Mouse (Mus musculus): ENCODE data around the gene Hmcn1. TPM values are rescaled to one million over a fixed set of nuclear protein-coding genes. Genes with fewer than 3 reads are reported as not detected.

Gene Hmcn1
- total RNA-seq, 2 experiments from 2014 or later: 12.3 to 20.5 TPM

DNA sequence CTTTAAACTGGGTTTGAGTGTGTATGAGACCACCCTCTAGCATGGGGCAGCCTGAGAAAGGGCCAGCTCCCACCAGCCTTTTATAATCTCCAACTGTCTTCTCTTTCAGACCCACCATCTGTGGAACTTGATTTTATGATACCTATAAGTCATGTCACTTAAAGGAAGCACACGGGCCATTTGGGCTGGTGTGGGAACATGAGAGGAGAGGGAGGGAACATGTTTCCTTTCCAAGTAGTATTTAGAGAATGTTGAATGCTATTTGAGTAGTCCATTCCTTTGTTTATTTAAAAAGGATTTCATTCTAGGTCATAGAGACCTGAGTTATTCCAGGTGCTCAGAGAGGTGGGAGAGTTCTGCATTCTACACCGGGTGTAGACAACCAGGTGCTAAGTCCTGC is 1.4 kb upstream of the Hmcn1 start:
- DNase-seq (ENCODE audit: low spot score in 2 of 2): no peak

GRCm38 (mm10) chr1:150992711-150993161 is 499 bp downstream of the Hmcn1 start:
- no peak for DNase-seq (ENCODE audit: low spot score in 2 of 2)

DNA sequence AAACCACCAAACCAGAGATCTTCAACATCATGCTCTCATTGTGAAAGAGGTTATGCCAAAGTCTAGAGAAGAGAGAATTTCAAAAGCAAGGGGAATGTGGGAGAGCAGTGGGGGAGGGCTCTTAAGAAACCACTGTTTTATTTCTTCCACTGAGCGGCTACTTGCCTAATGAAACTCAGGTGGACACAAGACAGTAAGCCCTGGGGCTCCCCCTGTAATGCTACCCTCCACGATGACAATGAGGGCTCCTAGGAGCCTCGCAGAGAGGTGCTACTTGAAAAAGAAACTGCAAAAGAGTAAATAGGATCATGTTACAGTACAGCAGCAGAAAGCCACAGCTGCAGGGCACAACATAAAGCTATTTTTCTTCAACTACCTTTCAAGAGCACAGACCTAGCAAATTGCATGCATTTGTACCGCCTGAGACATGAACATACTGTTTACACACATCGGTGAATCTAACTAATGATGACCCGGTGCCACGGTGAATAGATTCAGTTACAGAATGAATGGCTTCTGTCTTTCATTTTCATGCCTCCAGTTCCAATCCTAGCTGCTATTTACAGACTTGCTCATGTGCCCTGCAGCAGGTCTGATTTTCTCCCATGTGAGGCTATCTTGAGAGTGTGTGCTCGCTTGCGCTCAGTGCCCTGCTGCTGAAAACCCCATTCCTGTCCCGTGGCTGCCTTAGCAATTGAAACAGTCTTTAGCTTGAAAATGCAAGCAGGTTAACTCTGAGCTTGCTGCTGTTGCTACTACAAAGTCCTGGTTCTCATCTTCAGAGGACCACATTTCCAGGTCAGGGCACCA is 1.3 kb downstream of the Hmcn1 start:
- no peak for DNase-seq (ENCODE audit: low spot score in 2 of 2)

GRCm38 (mm10) chr1:150984888-150985287 is 8.3 kb downstream of the Hmcn1 start:
- no peak for DNase-seq (ENCODE audit: low spot score in 2 of 2)

DNA sequence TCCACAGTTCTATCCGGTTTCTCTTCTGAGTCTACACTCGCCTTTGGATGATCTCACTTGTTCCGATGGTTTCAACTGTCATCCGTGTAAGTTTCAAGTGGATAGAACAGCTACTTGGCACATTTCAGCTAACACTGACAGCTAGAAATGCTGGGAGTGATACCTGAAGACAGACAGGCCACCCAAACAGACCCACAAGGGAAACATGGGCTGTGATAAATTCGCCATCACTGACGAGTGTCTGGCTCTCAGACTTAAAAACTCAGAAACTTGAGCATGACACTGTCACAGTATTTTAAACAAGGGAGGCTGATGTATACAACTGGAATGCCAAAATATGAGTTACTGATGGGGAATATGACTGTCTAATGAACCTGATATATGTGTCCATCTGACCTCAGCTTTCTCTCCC is 9.1 kb downstream of the Hmcn1 start:
- DNase-seq (ENCODE audit: low spot score in 2 of 2): no peak

DNA sequence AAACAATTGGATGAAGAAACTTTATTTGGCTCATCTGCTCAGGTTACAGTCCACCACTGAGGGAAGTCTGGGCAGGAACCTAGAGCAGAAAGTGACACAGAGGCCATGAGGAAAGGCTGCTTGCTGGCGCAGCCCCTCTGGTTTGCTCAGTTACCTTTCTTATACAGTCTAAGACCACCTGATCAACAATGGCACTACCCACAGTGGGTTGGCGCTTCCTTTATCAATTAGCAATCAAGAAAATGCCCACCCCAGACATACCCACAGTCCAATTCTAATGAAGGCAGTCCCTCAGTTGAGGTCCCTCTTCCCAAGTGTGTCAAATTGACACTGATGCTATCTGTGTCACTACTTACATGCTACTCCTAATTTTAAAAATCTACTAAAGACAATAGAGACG is 14.6 kb downstream of the Hmcn1 start:
- no peak for DNase-seq (ENCODE audit: low spot score in 2 of 2)

DNA sequence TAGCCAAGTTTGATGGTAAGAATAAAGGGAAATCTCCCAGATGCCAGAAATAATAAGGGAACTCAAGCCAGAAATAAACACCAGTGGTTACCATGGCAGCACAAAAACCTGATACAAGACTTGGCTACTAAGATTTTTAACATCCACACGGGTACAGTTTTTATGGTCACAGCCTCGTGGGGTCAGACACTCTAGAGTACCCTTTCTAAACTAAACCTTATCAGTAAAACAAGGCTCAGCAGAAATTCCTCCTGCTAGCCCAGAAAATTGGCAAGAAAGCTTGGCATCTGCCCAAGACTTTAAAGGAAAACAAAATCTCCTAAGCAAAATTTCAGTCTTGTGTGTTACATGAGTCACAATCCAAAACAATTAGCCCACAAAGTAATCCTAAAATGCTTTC is 17.0 kb downstream of the Hmcn1 start:
- no peak for DNase-seq (ENCODE audit: low spot score in 2 of 2)

GRCm38 (mm10) chr1:150959486-150960074 is 33.7 kb downstream of the Hmcn1 start:
- no peak for DNase-seq (ENCODE audit: low spot score in 2 of 2)

GRCm38 (mm10) chr1:150951004-150951403 is 42.2 kb downstream of the Hmcn1 start:
- no peak for DNase-seq (ENCODE audit: low spot score in 2 of 2)

DNA sequence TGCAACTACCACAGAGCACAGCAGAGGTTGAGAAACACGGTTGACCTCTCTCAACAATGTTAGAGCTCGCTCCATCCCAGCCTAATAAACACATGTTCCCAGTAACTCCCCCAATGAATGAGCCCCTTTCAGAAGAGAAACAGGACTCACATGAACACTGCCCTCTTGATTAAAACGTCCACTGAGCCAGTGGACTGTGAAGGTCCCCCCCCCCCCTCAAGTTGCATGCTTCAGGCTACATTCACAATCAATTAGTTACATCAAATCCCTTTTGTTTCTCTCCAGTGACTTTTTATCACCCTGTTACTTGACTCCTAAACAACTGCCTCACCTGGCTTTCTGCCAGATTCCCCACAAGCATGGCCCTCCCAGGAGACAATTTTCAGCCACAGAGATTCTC is 43.2 kb downstream of the Hmcn1 start:
- no peak for DNase-seq (ENCODE audit: low spot score in 2 of 2)

- no peak for DNase-seq (ENCODE audit: low spot score in 2 of 2)
Measured at GRCm38 (mm10) chr1:150948911-150949310, 44.3 kb downstream of the Hmcn1 start.

DNA sequence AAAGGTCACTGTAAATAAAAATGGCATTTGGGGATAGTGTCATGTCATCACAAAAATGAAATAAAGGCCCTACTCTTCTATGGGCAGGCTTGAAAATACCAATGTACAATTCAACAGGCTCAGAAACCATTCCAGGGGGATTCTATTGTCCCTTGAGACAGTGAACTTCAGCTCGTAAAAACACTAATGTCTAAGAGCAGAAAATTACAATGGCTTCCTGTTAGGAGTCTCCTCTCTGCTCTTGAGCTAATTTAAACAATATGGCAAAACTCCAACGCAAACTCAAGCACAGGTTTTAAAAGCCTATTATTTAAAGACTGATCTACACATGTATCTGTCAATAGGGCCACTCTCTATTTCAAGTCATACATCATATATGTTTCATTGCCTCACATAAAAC is 49.6 kb downstream of the Hmcn1 start:
- no peak for DNase-seq (ENCODE audit: low spot score in 2 of 2)

DNA sequence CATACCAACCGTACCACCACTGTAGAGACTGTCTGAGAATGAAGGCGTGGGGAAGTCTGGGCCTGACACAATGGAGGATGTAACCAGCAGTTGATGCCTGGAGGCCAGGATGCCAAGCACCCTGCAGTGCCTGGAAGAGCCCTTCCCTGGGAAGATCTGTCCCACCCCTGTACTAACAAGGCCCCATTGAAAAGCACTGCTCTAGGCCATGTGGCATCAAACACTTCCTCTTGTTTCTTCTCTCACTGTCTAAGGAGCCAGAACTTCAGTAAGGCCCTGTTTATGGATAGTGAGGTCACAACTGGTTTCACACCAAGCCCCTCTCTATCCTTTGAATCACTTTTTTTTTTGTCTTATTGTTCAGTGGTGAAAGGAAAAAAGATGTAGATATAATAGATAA is 51.1 kb downstream of the Hmcn1 start:
- DNase-seq (ENCODE audit: low spot score in 2 of 2): no peak

GRCm38 (mm10) chr1:150936821-150937220 is 56.4 kb downstream of the Hmcn1 start:
- no peak for DNase-seq (ENCODE audit: low spot score in 2 of 2)

GRCm38 (mm10) chr1:150933616-150934015 is 59.6 kb downstream of the Hmcn1 start:
- DNase-seq (ENCODE audit: low spot score in 2 of 2): no peak

DNA sequence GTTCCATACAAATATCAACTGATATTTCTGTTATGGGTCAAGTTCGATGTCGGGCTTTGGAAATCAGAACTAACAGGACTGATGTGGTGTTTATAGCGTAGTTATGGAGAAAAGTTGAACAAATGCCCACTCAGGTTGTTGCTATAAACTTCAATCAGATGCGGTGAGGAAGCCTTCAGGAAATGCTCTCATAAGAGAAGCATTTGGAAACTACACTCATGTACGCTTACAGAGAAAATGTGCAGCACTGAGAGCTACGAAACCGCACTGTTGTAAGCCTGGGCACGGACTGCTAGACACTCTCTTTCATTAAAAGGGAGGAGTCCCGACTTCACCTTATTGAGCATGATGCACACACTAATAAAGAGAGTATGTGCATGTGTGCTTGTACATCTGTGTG is 72.4 kb downstream of the Hmcn1 start:
- no peak for DNase-seq (ENCODE audit: low spot score in 2 of 2)

- peak in 1 of 2 experiments; percentile 10 for DNase-seq (ENCODE audit: low spot score in 2 of 2)
Measured at GRCm38 (mm10) chr1:150920276-150920675, 73.0 kb downstream of the Hmcn1 start.

GRCm38 (mm10) chr1:150914936-150915335 is 78.3 kb downstream of the Hmcn1 start:
- DNase-seq (ENCODE audit: low spot score in 2 of 2): no peak

- no peak for DNase-seq (ENCODE audit: low spot score in 2 of 2)
Measured at GRCm38 (mm10) chr1:150913586-150914136, 79.6 kb downstream of the Hmcn1 start.

DNA sequence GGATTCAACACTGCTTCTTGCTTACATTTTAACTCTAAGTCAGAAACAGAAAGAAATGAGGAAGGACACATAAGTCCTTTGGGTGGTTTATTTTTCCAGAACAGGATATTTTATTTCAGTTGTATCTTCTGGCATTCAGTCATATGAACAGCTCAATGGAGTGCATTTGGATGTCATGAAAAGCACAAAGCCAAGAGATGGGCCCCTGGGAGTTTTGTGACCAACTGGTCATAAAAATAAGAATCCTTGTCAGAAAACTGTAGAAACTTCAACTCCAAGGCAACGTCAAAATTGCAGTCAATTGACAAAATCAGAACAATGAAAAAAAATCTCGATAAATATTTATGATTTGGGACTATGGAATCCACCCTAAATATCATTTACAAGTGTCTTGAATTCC is 83.6 kb downstream of the Hmcn1 start:
- DNase-seq (ENCODE audit: low spot score in 2 of 2): no peak

DNA sequence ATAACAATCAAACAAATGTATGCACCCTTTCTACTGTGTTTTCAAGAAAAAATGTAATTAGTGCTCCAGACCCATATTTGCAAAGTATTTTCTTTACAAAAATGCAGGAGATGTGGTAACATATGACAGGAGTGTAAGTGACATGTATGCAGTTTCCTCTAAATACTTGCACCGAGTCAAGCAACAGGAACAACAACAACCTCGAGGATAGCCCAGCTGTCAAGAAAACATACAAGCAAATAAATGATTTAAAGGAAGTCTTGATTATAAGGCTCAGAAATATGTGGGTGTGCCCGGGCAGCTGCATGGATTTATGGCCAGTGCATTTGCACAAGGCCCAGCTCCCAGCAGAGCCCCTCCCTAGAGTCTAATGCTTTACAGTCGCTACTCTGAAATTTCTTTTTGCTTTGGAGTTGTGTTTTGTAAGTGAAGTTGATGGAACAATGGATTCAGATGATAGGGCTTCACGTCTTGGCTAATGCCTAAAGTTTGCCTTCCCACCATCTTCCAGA is 99.5 kb downstream of the Hmcn1 start:
- no peak for DNase-seq (ENCODE audit: low spot score in 2 of 2)

- no peak for DNase-seq (ENCODE audit: low spot score in 2 of 2)
Measured at GRCm38 (mm10) chr1:150890017-150890416, 103.2 kb downstream of the Hmcn1 start.
